Mouse (Mus musculus) erythroblast, adult 5-6 weeks (primary cell): Measurements from ENCODE around the gene Cep112. TPM values are rescaled to one million over a fixed set of nuclear protein-coding genes. Genes with fewer than 3 reads are reported as not detected.

Experiments used
- ATAC-seq: replicated peaks from 2 replicates; pipeline ENCODE4 v1.8.0; 2016; ENCODE audit warnings: moderate number of reproducible peaks, mild to moderate bottlenecking, moderate TSS enrichment, inconsistent platforms; ENCODE audit not compliant: poor library complexity, low FRiP score, severe bottlenecking
- total RNA-seq, 2 experiments: library from RNA; stranded (forward) in 1 of 2; stranded (reverse) in 1 of 2; fragments of 150-400 nt in 1 of 2; fragments of 200-764, 138-1000 nt in 1 of 2; gene quantifications; 2 replicates each; pipeline versions ENCODE4 v1.2.3 to v1.2.4; 2015 to 2017; ENCODE audit warnings: low replicate concordance in 2 of 2

The Cep112 gene
- total RNA-seq, 2 experiments from 2014 or later, result not detected

- no peak for ATAC-seq
These were observed 345.1 kb downstream of the Cep112 start for GRCm38 (mm10) chr11:108770064-108770463.

- no peak for ATAC-seq
These were observed 349.2 kb downstream of the Cep112 start for GRCm38 (mm10) chr11:108774019-108774670.

GRCm38 (mm10) chr11:108777158-108777557, 352.2 kb downstream of the Cep112 start:
- ATAC-seq, result no peak

GRCm38 (mm10) chr11:108780271-108781250, 355.6 kb downstream of the Cep112 start:
- ATAC-seq, result no peak

GRCm38 (mm10) chr11:108798398-108798797, 373.4 kb downstream of the Cep112 start:
- no peak for ATAC-seq

- ATAC-seq, result no peak
These were observed 374.7 kb downstream of the Cep112 start for GRCm38 (mm10) chr11:108799695-108800094.

- ATAC-seq, result no peak
These were observed 379.0 kb downstream of the Cep112 start for GRCm38 (mm10) chr11:108804030-108804429.

- ATAC-seq, result no peak
These were observed 381.0 kb downstream of the Cep112 start for GRCm38 (mm10) chr11:108805947-108806346.

- ATAC-seq, result no peak
These were observed 384.6 kb downstream of the Cep112 start for GRCm38 (mm10) chr11:108809626-108810025.

GRCm38 (mm10) chr11:108821771-108822170, 396.8 kb downstream of the Cep112 start:
- no peak for ATAC-seq

GRCm38 (mm10) chr11:108822257-108822656, 397.3 kb downstream of the Cep112 start:
- no peak for ATAC-seq

- ATAC-seq, result no peak
These were observed 402.3 kb downstream of the Cep112 start for GRCm38 (mm10) chr11:108827321-108827720.

- no peak for ATAC-seq
These were observed 403.5 kb downstream of the Cep112 start for GRCm38 (mm10) chr11:108828374-108829025.

GRCm38 (mm10) chr11:108836706-108837105, 411.7 kb downstream of the Cep112 start:
- no peak for ATAC-seq

- no peak for ATAC-seq
These were observed 415.2 kb downstream of the Cep112 start for GRCm38 (mm10) chr11:108840195-108840594.

GRCm38 (mm10) chr11:108842765-108843164, 417.8 kb downstream of the Cep112 start:
- no peak for ATAC-seq

- no peak for ATAC-seq
These were observed 421.0 kb downstream of the Cep112 start for GRCm38 (mm10) chr11:108845971-108846370.

GRCm38 (mm10) chr11:108846479-108846878, 421.5 kb downstream of the Cep112 start:
- no peak for ATAC-seq

GRCm38 (mm10) chr11:108851771-108852170, 426.8 kb downstream of the Cep112 start:
- ATAC-seq, result no peak

- ATAC-seq, result no peak
These were observed 432.3 kb downstream of the Cep112 start for GRCm38 (mm10) chr11:108857254-108857653.
